In the genomic region with DNA sequence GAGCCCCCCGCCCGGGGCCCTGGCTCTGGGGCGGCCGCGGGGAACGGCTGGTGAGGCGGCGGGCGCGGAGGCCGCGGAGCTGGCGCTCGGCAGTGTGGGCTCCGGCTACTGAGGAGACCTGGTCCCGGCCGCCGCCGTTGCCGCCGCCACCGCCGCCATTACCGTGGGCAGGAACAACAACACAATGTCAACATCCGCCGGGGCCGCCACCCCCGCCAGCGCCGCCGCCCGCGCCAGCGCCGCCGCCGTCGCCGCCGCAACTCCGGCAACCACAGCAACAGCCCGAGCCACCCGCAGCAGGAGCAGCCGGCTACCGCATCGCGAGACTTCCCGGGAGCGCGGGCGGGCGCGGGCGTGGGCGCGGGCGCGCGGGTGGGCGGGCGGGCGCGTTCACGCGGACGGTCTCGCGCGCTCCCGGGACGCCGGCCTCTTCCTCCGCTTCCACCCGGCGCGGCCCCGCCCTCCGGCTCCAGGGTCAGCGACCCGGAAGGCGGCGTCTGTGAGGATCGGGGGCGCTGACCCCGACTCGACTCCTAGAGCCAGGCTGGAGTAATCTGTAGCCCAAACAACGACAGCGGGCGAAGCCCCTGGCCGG, we compare ENCODE assay signal across 7 mouse cellular contexts. TPM values are rescaled to one million over a fixed set of nuclear protein-coding genes. Genes with fewer than 3 reads are reported as not detected.
DNase-seq lines count a peak whose midpoint lies in the region; ATAC-seq and TF ChIP-seq lines count a peak whose summit lies in the region.

A gene (minus strand): TSS at position 465 of the 595 bp plus-strand sequence.

- no peaks in the 10 kb centered on the region for H3K36me3 ChIP-seq in embryonic facial prominence, embryonic 11.5 days (replicated peaks; ENCODE audit: control insufficient read depth, insufficient read depth, low read depth, low read length)
- no peaks in the 10 kb centered on the region for H3K36me3 ChIP-seq in kidney, adult 2 months (ENCODE audit: control insufficient read depth, insufficient read depth, low read length)
- H3K36me3 ChIP-seq in limb, embryonic 12.5 days, result 0 out of 2 replicates have a peak, but pooled peaks cover 10% of the 10 kb centered on the region
- H3K36me3 ChIP-seq in midbrain, embryonic 14.5 days (ENCODE audit: control insufficient read depth, insufficient read depth, low read length), result no peaks in the 10 kb centered on the region

- no peak for TF ChIP-seq POLR2A in kidney, adult 2 months (IDR thresholded peaks at IDR 0.05; ENCODE audit: low read depth, low read length)

- no peaks in the 10 kb centered on the region; the same call in 1 of the 2 replicates for H3K4me1 ChIP-seq in embryonic facial prominence, embryonic 11.5 days (ENCODE audit: control insufficient read depth, insufficient read depth, low read length)
- H3K4me1 ChIP-seq in kidney, adult 2 months (ENCODE audit: control insufficient read depth, insufficient read depth, low read length), result peaks cover 7% of the 10 kb centered on the region; the same call in 1 of the 2 replicates
- peaks cover 14% of the 10 kb centered on the region for H3K4me1 ChIP-seq in limb, embryonic 12.5 days (replicated peaks)
- H3K4me1 ChIP-seq in midbrain, embryonic 14.5 days (ENCODE audit: control insufficient read depth, insufficient read depth, low read length), result peaks cover 9% of the 10 kb centered on the region

- no peaks in the 10 kb centered on the region for H3K27me3 ChIP-seq in embryonic facial prominence, embryonic 11.5 days (ENCODE audit: control insufficient read depth, insufficient read depth, low read length)
- H3K27me3 ChIP-seq in kidney, adult 2 months (replicated peaks; ENCODE audit: control insufficient read depth, insufficient read depth, low read length), result no peaks in the 10 kb centered on the region
- H3K27me3 ChIP-seq in limb, embryonic 12.5 days, result no peaks in the 10 kb centered on the region
- H3K27me3 ChIP-seq in midbrain, embryonic 14.5 days (ENCODE audit: control insufficient read depth, insufficient read depth, low read length), result peaks cover 16% of the 10 kb centered on the region

- H3K9me3 ChIP-seq in embryonic facial prominence, embryonic 11.5 days (replicated peaks; ENCODE audit: control insufficient read depth, low read length), result no peaks in the 10 kb centered on the region
- no peaks in the 10 kb centered on the region for H3K9me3 ChIP-seq in limb, embryonic 12.5 days
- no peaks in the 10 kb centered on the region for H3K9me3 ChIP-seq in midbrain, embryonic 14.5 days (ENCODE audit: control insufficient read depth, low read length)

- ATAC-seq in embryonic facial prominence, embryonic 11.5 days (replicated peaks; ENCODE audit: insufficient number of reproducible peaks, low FRiP score, low TSS enrichment, low read depth), result peak; percentile 82
- peak; percentile 88 for ATAC-seq in limb, embryonic 12.5 days (ENCODE audit: insufficient number of reproducible peaks, insufficient read depth, low FRiP score, low TSS enrichment, low read depth)
- ATAC-seq in midbrain, embryonic 14.5 days (ENCODE audit: low FRiP score, low TSS enrichment), result peak; percentile 94

- H3K4me2 ChIP-seq in embryonic facial prominence, embryonic 11.5 days (ENCODE audit: low read depth, low read length), result peak within 1 kb of the TSS; percentile 69
- peak within 1 kb of the TSS; percentile 89 for H3K4me2 ChIP-seq in limb, embryonic 12.5 days
- peak within 1 kb of the TSS; percentile 95 for H3K4me2 ChIP-seq in midbrain, embryonic 14.5 days (ENCODE audit: low read length)

- H3K4me3 ChIP-seq in embryonic facial prominence, embryonic 11.5 days (ENCODE audit: low read depth, low read length), result peak within 1 kb of the TSS; percentile 97
- peak within 1 kb of the TSS; percentile 93 for H3K4me3 ChIP-seq in kidney, adult 2 months (ENCODE audit: insufficient read depth, low read depth, low read length)
- peak within 1 kb of the TSS; percentile 99 for H3K4me3 ChIP-seq in limb, embryonic 12.5 days (replicated peaks)
- H3K4me3 ChIP-seq in midbrain, embryonic 14.5 days (replicated peaks; ENCODE audit: low read depth, low read length), result peak within 1 kb of the TSS; percentile 91

- DNase-seq in adrenal gland, postnatal 14 days, result peak; percentile 94
- DNase-seq in embryonic facial prominence, embryonic 11.5 days (ENCODE audit: low spot score), result peak; percentile 82
- DNase-seq in heart, adult 18-20 months, result peak; percentile 88 to 92
- peak; percentile 90 for DNase-seq in kidney, adult 2 months
- DNase-seq in midbrain, embryonic 14.5 days, result peak; percentile 89
- DNase-seq in spleen, adult 12 weeks (ENCODE audit: low spot score), result peak; percentile 68

- no peak for TF ChIP-seq CTCF in kidney, adult 2 months (conservative IDR thresholded peaks at IDR 0.05; ENCODE audit: insufficient read depth, insufficient read length, low read depth, low read length)

- under 1% methylated on average over 60 of the region's 90 CpGs for WGBS in embryonic facial prominence, embryonic 11.5 days
- 5% methylated on average over 76 of the region's 90 CpGs for WGBS in kidney, adult 2 months
- WGBS in limb, embryonic 12.5 days, result 0% methylated on average over 64 of the region's 90 CpGs
- under 1% methylated on average over 70 of the region's 90 CpGs for WGBS in midbrain, embryonic 14.5 days

- H3K27ac ChIP-seq in embryonic facial prominence, embryonic 11.5 days (replicated peaks; ENCODE audit: low read depth, low read length), result peak within 1 kb of the TSS; percentile 81
- peak within 1 kb of the TSS; percentile 61 for H3K27ac ChIP-seq in kidney, adult 2 months (ENCODE audit: insufficient read depth, low read depth, low read length)
- peak within 1 kb of the TSS; percentile 90 for H3K27ac ChIP-seq in limb, embryonic 12.5 days
- peak within 1 kb of the TSS; percentile 86 for H3K27ac ChIP-seq in midbrain, embryonic 14.5 days (replicated peaks; ENCODE audit: low read depth, low read length)

- H3K9ac ChIP-seq in embryonic facial prominence, embryonic 11.5 days (replicated peaks; ENCODE audit: low read length), result peak within 1 kb of the TSS; percentile 99
- H3K9ac ChIP-seq in limb, embryonic 12.5 days (replicated peaks), result peak within 1 kb of the TSS; percentile 98
- H3K9ac ChIP-seq in midbrain, embryonic 14.5 days (replicated peaks; ENCODE audit: low read length), result peak within 1 kb of the TSS; percentile 98

RNA-seq across cellular contexts. Expression of the gene that starts here (rescaled TPM):
- 32.1 and 41.6 TPM in 2 replicates for total RNA-seq in adrenal gland, postnatal 14 days (2021)
- polyA plus RNA-seq in embryonic facial prominence, embryonic 11.5 days (2014; fragmentation: Nextera tagmentation; extraction: Ambion mirVana), result 45.3 and 51.2 TPM in 2 replicates
- total RNA-seq in heart, adult 18-20 months (2021), result 10 to 100 TPM; 16.7 to 17.0 TPM
- 4.3 and 6.1 TPM in 2 replicates for polyA plus RNA-seq in kidney, adult 2 months (2012; rRNA removed)
- 55.0 and 56.8 TPM in 2 replicates for polyA plus RNA-seq in limb, embryonic 12.5 days (2016; fragmentation: Nextera tagmentation; extraction: Ambion mirVana)
- 45.3 and 50.3 TPM in 2 replicates for polyA plus RNA-seq in midbrain, embryonic 14.5 days (2014; fragmentation: Nextera tagmentation; extraction: Ambion mirVana)

Comparison
In these comparisons a context has a peak if more than half of its experiments do, and no peak if none do; other contexts are left out.
1. Peak in every context shown above with its lines: DNase-seq, ATAC-seq, H3K4me3 ChIP-seq and H3K27ac ChIP-seq.